Comparison of ENCODE assay signal across 9 mouse cellular contexts in genomic region chr8:80867598-80867997, GRCm38 (mm10). TPM values are rescaled to one million over a fixed set of nuclear protein-coding genes. Genes with fewer than 3 reads are reported as not detected.
DNase-seq lines count a peak whose midpoint lies in the region; ATAC-seq lines count a peak whose summit lies in the region.
"Had no signal": no experiment of that assay in that cellular context is flagged by ENCODE, and none has a peak within 500 bp of the region (broad histone marks: within the 10 kb centered on the region; RNA-seq: fewer than 3 reads in every experiment).

No protein-coding gene starts in this region.

- 89% methylated on average over 3 of the region's 3 CpGs for WGBS in forebrain, embryonic 10.5 days
- WGBS in forebrain, embryonic 15.5 days = 87% methylated on average over 3 of the region's 3 CpGs
- 85% methylated on average over 3 of the region's 3 CpGs for WGBS in neural tube, embryonic 15.5 days

- H3K9ac ChIP-seq in forebrain, embryonic 15.5 days (replicated peaks) = no peak overlapping the region
- no peak overlapping the region for H3K9ac ChIP-seq in neural tube, embryonic 15.5 days (replicated peaks)

- peaks cover 58% of the 10 kb centered on the region for H3K4me1 ChIP-seq in forebrain, embryonic 10.5 days
- H3K4me1 ChIP-seq in forebrain, embryonic 15.5 days = peaks cover 56% of the 10 kb centered on the region
- H3K4me1 ChIP-seq in neural tube, embryonic 15.5 days = peaks cover 43% of the 10 kb centered on the region

- no peak overlapping the region for H3K4me2 ChIP-seq in forebrain, embryonic 15.5 days (replicated peaks)
- no peak overlapping the region for H3K4me2 ChIP-seq in neural tube, embryonic 15.5 days

- no peaks in the 10 kb centered on the region for H3K27me3 ChIP-seq in forebrain, embryonic 10.5 days (ENCODE audit: poor library complexity, severe bottlenecking)
- H3K27me3 ChIP-seq in forebrain, embryonic 15.5 days = no peaks in the 10 kb centered on the region
- H3K27me3 ChIP-seq in neural tube, embryonic 15.5 days (replicated peaks) = no peaks in the 10 kb centered on the region
- H3K27me3 ChIP-seq: CH12.LX had no signal

- no peak overlapping the region for H3K27ac ChIP-seq in forebrain, embryonic 10.5 days
- H3K27ac ChIP-seq in forebrain, embryonic 15.5 days (replicated peaks) = no peak overlapping the region
- no peak overlapping the region for H3K27ac ChIP-seq in neural tube, embryonic 15.5 days (replicated peaks)

- 0 out of 2 replicates have a peak overlapping the region, but pooled peaks have one; percentile 3 for H3K4me3 ChIP-seq in forebrain, embryonic 10.5 days
- no peak overlapping the region for H3K4me3 ChIP-seq in forebrain, embryonic 15.5 days
- no peak overlapping the region for H3K4me3 ChIP-seq in neural tube, embryonic 15.5 days (replicated peaks)

- intact Hi-C loops in left cerebral cortex, postnatal 14 days (cut with DNase I) = no loop called here

- DNase-seq in forebrain, embryonic 10.5 days (ENCODE audit: extremely low spot score, low spot score) = no peak
- peak; percentile 48 to 69 for DNase-seq in urinary bladder, postnatal 36 days (ENCODE audit: low spot score in 2 of 2)
- DNase-seq in urinary bladder, adult 2 months (ENCODE audit: low spot score) = no peak
- DNase-seq in kidney, postnatal 36 days = peak; percentile 51 to 58
- DNase-seq in spleen, adult 18-20 months = no peak
- DNase-seq in left cerebral cortex, postnatal 14 days (ENCODE audit: low spot score in 2 of 2) = no peak

- no peaks in the 10 kb centered on the region for H3K9me3 ChIP-seq in forebrain, embryonic 10.5 days
- no peaks in the 10 kb centered on the region for H3K9me3 ChIP-seq in forebrain, embryonic 15.5 days
- no peaks in the 10 kb centered on the region for H3K9me3 ChIP-seq in neural tube, embryonic 15.5 days (replicated peaks)

- no peak for ATAC-seq in forebrain, embryonic 15.5 days (replicated peaks)
- no peak for ATAC-seq in neural tube, embryonic 15.5 days (ENCODE audit: low FRiP score)

- H3K36me3 ChIP-seq in forebrain, embryonic 10.5 days (replicated peaks) = no peaks in the 10 kb centered on the region
- no peaks in the 10 kb centered on the region for H3K36me3 ChIP-seq in forebrain, embryonic 15.5 days
- no peaks in the 10 kb centered on the region for H3K36me3 ChIP-seq in neural tube, embryonic 15.5 days

RNA-seq across cellular contexts. Expression of gene Gab1, which starts 12.7 kb away (rescaled TPM):
- 10.1 and 11.4 TPM in 2 replicates for polyA plus RNA-seq in forebrain, embryonic 10.5 days (2016; fragmentation: Nextera tagmentation; extraction: Ambion mirVana)
- polyA plus RNA-seq in forebrain, embryonic 15.5 days (2015; fragmentation: Nextera tagmentation; extraction: Ambion mirVana) = 12.0 and 13.6 TPM in 2 replicates
- 23.9 and 28.0 TPM in 2 replicates for polyA plus RNA-seq in urinary bladder, adult 2 months (2012; rRNA removed)
- total RNA-seq in left cerebral cortex, postnatal 14 days (2021) = 10 to 100 TPM; 12.3 to 14.9 TPM
- 9.6 and 11.4 TPM in 2 replicates for polyA plus RNA-seq in neural tube, embryonic 15.5 days (2015; fragmentation: Nextera tagmentation; extraction: Ambion mirVana)

Comparison
In these comparisons a context has a peak if more than half of its experiments do, and no peak if none do; other contexts are left out.
1. DNase-seq: peak in urinary bladder, postnatal 36 days (2 of 2) and kidney, postnatal 36 days (2 of 2); none in forebrain, embryonic 10.5 days (single experiment), urinary bladder, adult 2 months (single experiment), spleen, adult 18-20 months (0 of 2) and left cerebral cortex, postnatal 14 days (0 of 2).